Mouse (Mus musculus) thymus, postnatal 25 days (tissue): ENCODE data around the gene Gpr157.
A peak's percentile ranks its signal among the peaks of the same experiment; 100 is the strongest.

Experiments used
- DNase-seq: peaks from one replicate; pipeline ENCODE4 v3.0.0; 2022

Gpr157 gene

DNA sequence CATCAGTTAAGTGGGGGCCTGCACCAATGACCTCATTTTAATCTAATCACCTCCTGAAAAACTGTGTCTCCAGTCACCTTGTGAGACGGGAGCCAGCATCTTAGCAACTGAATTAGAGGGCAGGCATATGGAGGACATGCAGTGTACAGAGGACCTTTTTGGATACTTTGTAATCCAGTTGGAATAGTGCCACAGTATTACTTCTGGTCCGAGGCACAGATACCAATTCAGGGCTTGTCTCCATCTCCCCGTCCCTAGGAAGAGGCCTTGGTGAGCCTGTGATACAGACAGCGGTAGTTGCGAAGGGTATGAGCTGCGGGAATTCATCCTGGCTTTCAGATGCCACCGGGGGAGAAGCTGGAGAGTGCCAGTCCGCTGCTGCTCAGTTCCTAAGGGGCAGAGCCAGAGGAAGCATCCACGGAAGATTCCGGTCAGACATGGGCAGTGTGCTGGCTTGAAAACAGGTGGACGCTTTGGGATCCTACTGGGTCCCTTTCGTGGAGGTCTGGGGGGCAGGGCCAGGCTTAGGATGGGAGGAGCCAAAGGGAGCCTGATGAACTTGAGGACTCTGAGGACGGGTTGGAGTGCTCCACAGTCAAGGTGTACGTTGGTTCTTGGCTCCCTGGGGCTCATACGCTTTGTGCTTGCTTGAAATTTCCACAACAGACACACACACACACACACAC is 14.6 kb upstream of the Gpr157 start:
- DNase-seq: no peak

DNA sequence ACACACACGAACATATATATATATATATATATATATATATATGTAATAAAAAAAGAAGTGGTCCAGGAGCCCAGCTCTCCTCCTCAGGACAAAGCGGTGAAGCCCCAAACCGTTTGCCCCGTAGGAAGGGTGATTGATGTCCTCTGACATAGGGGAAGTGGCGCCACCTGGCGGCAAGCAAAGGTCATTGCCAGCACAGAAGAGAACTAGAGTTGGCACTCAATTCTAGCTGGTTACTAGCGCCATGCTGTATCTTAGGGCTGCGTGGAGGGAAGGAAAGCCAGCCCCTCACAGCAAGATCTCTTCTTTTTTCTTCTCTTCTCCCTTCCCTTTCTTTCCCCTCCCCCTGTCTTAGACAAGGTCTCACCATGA is 14.1 kb upstream of the Gpr157 start:
- DNase-seq: peak; percentile 62

GRCm38 (mm10) chr4:150075350-150075749 is 11.8 kb upstream of the Gpr157 start:
- DNase-seq: no peak

DNA sequence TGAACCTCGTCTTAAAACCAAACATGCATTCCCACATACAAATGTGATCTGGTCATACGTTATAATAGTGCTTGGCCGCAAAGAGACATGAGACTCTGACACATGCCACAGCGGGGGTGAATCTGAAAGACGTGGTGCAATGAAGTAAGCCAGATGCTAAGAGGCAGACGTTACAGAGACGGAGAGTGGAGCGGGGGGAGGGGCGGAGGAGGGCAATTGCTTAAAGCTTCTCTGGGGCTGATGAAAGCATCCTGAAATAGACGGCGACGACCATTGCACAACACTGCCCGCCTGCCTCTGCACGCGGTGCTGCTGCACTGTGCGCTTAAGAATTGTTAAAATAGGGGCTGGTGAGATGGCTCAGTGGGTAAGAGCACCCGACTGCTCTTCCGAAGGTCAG is 11.0 kb upstream of the Gpr157 start:
- no peak for DNase-seq

GRCm38 (mm10) chr4:150078646-150079045 is 8.5 kb upstream of the Gpr157 start:
- no peak for DNase-seq

- no peak for DNase-seq
Measured at GRCm38 (mm10) chr4:150079244-150079643, 7.9 kb upstream of the Gpr157 start.

GRCm38 (mm10) chr4:150080330-150080967 is 6.7 kb upstream of the Gpr157 start:
- no peak for DNase-seq

GRCm38 (mm10) chr4:150085366-150085765 is 1.8 kb upstream of the Gpr157 start:
- no peak for DNase-seq

DNA sequence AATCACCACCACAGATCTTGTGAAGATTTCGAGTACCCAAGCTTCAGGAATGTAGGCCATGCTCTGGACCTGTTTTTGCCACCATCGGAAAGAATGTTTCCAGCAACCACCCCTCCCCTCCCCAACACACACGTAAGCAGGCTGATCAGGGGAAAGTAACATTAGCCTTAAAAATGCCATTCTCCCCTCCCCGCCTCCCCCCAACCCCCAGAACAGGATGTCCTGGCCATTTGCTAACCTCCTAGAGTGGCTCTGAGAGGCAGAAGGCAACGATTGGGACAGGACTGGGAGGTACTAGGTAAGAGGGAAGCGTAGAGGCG is 364 bp upstream of the Gpr157 start:
- DNase-seq: no peak

DNA sequence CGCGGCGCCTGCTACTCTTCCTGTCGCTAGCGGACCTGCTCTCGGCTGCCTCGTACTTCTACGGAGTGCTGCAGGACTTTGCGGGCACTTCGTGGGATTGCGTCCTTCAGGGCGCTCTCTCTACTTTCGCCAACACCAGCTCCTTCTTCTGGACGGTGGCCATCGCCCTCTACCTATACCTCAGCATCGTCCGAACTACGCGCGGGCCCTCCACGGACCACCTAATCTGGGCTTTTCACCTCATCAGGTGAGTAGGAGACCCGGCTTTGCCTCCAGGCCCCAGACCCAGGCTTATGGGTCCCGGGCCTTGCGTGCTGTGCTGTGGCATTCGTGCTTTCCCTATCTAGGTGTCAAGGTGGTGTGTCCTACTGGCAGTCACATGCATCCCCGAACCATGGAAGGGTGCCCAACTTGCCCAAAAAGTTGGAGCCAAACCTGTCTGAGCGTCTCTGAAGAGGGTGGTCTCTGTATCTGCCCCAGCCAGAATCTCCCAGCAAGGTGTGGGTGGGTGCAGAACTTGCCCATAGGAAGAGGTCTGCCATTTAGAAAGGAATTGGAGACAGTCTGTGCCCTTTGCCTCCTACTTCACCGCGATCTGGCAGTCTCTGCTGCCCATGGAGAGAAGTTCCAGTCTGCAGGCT is 845 bp downstream of the Gpr157 start:
- no peak for DNase-seq

DNA sequence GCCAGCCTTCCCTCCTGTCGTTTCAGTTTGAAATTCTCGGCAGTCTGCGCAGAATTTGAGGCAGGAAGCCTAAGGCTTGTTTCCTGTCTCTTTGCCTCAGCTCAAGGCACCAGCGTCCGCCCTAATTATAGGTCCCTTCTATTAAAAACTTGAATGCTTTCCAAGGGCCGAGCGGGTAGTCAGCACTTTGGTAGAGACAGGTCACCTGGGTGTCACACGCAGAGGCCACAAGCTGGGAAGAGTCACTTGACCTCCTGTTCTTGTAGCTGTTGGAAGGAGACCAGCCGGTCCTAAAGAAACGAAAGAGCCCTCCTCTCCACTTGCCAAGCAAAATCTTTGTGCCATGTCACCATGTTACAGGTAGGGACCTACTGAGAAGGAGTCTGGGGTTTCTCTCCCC is 2.0 kb downstream of the Gpr157 start:
- DNase-seq: no peak

- DNase-seq: peak; percentile 58
Measured at GRCm38 (mm10) chr4:150091887-150092582, 4.9 kb downstream of the Gpr157 start.

DNA sequence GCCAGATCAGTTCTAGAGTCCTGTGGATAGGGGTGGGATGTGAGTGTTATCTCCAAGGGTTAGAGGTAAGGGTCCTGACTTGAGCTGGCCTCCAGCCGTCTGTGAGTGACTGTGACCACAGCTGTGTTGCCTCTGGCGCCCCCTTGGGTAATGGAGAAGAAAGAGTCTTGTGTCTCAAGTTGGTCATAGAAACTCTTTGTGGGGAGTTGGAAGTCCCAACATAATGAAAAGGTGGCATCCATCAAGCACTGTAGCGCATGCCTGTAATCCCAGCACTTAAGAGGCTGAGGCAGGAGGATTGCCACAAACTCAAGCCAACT is 5.4 kb downstream of the Gpr157 start:
- DNase-seq: no peak

DNA sequence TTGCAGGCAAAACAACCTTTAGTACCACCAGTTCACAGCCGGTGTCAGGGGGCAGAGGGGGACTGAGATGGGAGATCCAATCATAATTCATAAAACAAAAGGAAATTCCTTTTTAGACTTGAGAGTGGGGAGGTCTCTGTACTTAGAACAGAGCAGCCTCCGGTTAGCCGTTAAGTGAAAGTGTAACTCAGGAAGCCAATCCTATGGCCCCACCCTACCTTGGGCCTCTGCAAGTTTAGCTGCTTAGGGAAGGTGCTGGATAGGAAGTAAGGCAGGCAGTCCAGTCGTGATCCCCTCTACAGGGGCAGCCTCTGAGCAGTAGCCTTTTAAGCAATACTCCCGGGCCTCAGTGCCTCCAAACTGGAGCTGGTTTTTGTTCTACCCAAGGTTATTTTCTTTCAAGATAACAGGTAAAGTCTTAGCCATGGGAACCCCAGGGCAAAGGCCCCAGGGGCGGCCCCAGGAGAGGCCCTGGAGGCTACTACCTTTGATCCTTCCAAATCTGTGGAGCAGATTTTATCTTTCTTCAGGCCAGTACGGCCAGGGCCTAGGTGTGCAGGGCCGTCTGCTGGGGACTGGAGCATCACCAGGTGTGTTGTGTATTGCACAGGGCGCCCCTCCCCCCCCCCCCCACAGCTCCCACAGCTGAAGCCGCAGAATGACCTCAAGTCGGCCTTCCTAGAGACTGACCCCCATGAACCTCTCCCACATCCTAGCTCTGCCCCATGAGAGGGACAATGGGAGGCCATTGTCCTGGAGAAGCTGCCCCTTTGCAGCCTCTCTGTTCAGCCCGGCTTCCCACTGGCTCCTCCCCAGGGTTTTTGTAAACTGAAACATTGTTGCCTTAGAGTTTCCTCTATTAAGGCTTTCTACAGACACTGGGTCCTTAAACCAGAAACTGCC is 6.6 kb downstream of the Gpr157 start:
- no peak for DNase-seq

- no peak for DNase-seq
Measured at GRCm38 (mm10) chr4:150094463-150094789, 7.3 kb downstream of the Gpr157 start.

GRCm38 (mm10) chr4:150096309-150096708 is 9.1 kb downstream of the Gpr157 start:
- no peak for DNase-seq

DNA sequence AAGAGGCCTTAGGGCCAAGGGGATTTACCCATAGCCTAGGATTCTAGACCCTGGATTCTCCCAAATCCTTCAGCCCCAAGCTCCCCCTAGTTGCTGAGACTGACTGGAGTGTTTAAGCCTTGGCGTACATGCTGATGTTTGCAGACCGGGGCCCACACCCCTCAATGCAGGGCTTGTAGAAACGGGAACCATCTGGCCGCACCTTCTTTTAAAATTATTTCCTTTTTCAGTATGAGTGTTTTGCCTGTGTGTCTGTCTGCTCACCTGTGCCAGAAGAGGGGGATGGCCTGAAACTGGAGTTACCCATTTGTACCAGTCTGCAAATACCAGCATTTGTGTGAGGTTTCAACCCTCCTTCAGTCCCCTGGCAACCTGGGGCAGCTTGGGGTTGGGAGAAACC is 10.7 kb downstream of the Gpr157 start:
- no peak for DNase-seq

GRCm38 (mm10) chr4:150098880-150099279 is 11.7 kb downstream of the Gpr157 start:
- DNase-seq: peak; percentile 60

GRCm38 (mm10) chr4:150102822-150103221 is 15.7 kb downstream of the Gpr157 start:
- no peak for DNase-seq

DNA sequence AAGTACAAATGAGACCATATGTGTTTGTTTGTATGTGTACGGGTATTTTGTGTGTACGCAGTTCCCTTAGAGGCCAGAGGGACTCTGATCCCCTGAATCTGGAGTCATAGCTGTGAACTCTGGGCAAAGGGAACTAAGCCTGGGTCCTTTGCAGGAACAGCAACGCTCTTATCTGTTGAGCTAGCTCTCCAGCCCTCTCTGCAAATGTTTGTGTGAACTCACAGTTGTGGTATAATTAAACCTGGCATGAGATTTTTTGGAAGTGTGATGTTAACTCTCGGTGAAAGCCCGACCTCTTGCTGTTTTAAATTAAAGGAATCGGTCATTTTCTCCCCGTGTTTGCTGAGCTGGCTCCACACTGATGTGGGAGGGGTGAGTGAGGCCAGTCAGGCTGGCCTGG is 18.5 kb downstream of the Gpr157 start:
- DNase-seq: no peak

GRCm38 (mm10) chr4:150106637-150107036 is 19.5 kb downstream of the Gpr157 start:
- DNase-seq: no peak

DNA sequence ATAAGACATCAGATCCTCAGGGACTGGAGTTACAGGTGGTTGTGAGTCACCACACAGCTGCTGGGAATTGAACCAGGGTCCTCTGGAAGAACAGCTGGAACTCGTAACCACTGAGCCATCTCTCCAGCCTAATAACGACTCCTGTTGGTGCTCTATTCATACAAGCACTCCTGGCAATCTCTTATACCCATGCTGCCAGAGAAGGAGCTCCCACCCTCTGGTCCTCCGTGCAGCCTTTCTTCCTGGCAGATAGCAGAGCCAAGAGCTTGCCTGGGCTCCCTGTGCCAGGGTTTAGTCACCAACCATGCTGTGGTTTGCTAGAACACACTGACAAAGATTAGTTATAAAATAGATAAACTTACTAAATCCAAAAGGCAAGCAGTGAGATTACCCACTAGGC is 22.5 kb downstream of the Gpr157 start:
- DNase-seq: no peak

DNA sequence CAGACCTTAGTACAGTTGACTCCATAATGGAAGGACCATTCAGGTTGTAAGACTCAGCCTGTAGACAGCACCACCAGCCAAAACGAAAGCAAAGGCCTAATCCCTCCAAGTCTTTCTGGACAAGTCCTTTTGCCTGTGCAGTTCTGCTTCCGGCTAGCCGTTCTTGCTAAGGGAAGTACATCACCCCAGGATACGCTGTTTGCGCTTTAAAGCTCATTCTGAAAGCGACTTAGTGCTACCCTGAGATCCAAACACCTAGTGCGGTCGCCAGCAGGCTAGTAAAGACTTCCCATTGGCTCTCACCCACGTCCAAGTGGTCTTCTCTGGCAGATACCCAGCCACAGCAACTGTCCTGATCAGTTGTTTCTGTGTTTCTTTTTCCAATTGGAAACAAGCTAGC is 23.2 kb downstream of the Gpr157 start:
- DNase-seq: no peak
